Mouse (Mus musculus): Measurements from ENCODE around the gene Gpr156. TPM values are rescaled to one million over a fixed set of nuclear protein-coding genes. Genes with fewer than 3 reads are reported as not detected.
A peak's percentile ranks its signal among the peaks of the same experiment; 100 is the strongest.
"Not testable (repeated sequence)": the region's sequence is repeated elsewhere in the genome, so short reads cannot be mapped to it uniquely, and the experiment has no call there.

Gpr156 gene
- total and polyA plus RNA-seq, 2 experiments from 2014 or later, result 2.3 to 3.3 TPM

GRCm38 (mm10) chr16:37956751-37957150 is 40.5 kb downstream of the Gpr156 start:
- no peaks in the 10 kb centered on the region for H3K36me3 ChIP-seq (ENCODE audit: insufficient read depth)
- TF ChIP-seq CTCF (IDR thresholded peaks at IDR 0.05; ENCODE audit: low read depth), result no peak
- no peaks in the 10 kb centered on the region for H3K9me3 ChIP-seq (ENCODE audit: low read length)
- 75% methylated on average over 4 of the region's 4 CpGs for WGBS
- H3K9ac ChIP-seq, result no peak overlapping the region
- no peaks in the 10 kb centered on the region for H3K4me1 ChIP-seq (ENCODE audit: insufficient read depth)
- ATAC-seq, result 0 out of 2 replicates have a peak, but pooled peaks have one; percentile 11
- no peak overlapping the region for H3K4me3 ChIP-seq (ENCODE audit: low read depth, low read length)
- H3K27ac ChIP-seq (ENCODE audit: low read depth, low read length), result no peak overlapping the region
- H3K27me3 ChIP-seq (ENCODE audit: insufficient read depth, low read length), result no peaks in the 10 kb centered on the region
- H3K4me2 ChIP-seq (ENCODE audit: low read depth), result no peak overlapping the region
- DNase-seq, result no peak

GRCm38 (mm10) chr16:37962696-37963095 is 46.4 kb downstream of the Gpr156 start:
- H3K4me3 ChIP-seq (ENCODE audit: low read depth, low read length); H3K27me3 ChIP-seq (ENCODE audit: insufficient read depth, low read length); H3K4me2 ChIP-seq (ENCODE audit: low read depth); H3K36me3 ChIP-seq (ENCODE audit: insufficient read depth); ATAC-seq; H3K9me3 ChIP-seq (ENCODE audit: low read length); H3K9ac ChIP-seq; DNase-seq; H3K27ac ChIP-seq (ENCODE audit: low read depth, low read length): not testable (repeated sequence)
- WGBS, result 82% methylated on average over 4 of the region's 4 CpGs
- peaks cover 11% of the 10 kb centered on the region; the same call in 1 of the 2 replicates for H3K4me1 ChIP-seq (ENCODE audit: insufficient read depth)

GRCm38 (mm10) chr16:37963331-37964281 is 47.3 kb downstream of the Gpr156 start:
- WGBS, result 26% methylated on average over 15 of the region's 15 CpGs
- Histone ChIP-seq H3K4me1 (ENCODE audit: insufficient read depth) (peaks cover 11% of the 10 kb centered on the region; the same call in 1 of the 2 replicates), H3K36me3 (ENCODE audit: insufficient read depth) (no peaks in the 10 kb centered on the region), H3K9ac (no peak overlapping the region; the same call in 1 of the 2 replicates), H3K27ac (ENCODE audit: low read depth, low read length) (no peak overlapping the region), H3K4me3 (ENCODE audit: low read depth, low read length) (no peak overlapping the region), H3K27me3 (ENCODE audit: insufficient read depth, low read length) (no peaks in the 10 kb centered on the region), H3K4me2 (ENCODE audit: low read depth) (no peak overlapping the region), H3K9me3 (ENCODE audit: low read length) (no peaks in the 10 kb centered on the region)
- ATAC-seq, result peak; percentile 59; the same call in 1 of the 2 replicates
- DNase-seq, result no peak
- TF ChIP-seq CTCF (IDR thresholded peaks at IDR 0.05; ENCODE audit: low read depth), result no peak

GRCm38 (mm10) chr16:37964380-37965070 is 48.2 kb downstream of the Gpr156 start:
- H3K4me3 ChIP-seq (ENCODE audit: low read depth, low read length), result no peak overlapping the region
- no peak for TF ChIP-seq CTCF (IDR thresholded peaks at IDR 0.05; ENCODE audit: low read depth)
- ATAC-seq, result no peak

GRCm38 (mm10) chr16:37966871-37967270 is 50.6 kb downstream of the Gpr156 start:
- WGBS, result 94% methylated on average over 7 of the region's 7 CpGs
- H3K36me3 ChIP-seq (ENCODE audit: insufficient read depth), result no peaks in the 10 kb centered on the region
- no peak overlapping the region for H3K9ac ChIP-seq
- no peak for ATAC-seq
- peaks cover 11% of the 10 kb centered on the region; the same call in 1 of the 2 replicates for H3K4me1 ChIP-seq (ENCODE audit: insufficient read depth)
- H3K4me3 ChIP-seq (ENCODE audit: low read depth, low read length), result no peak overlapping the region
- no peak for DNase-seq
- no peak overlapping the region for H3K4me2 ChIP-seq (ENCODE audit: low read depth)
- no peaks in the 10 kb centered on the region for H3K9me3 ChIP-seq (ENCODE audit: low read length)
- no peak overlapping the region for H3K27ac ChIP-seq (ENCODE audit: low read depth, low read length)
- no peak for TF ChIP-seq CTCF (IDR thresholded peaks at IDR 0.05; ENCODE audit: low read depth)
- no peaks in the 10 kb centered on the region for H3K27me3 ChIP-seq (ENCODE audit: insufficient read depth, low read length)

More at GRCm38 (mm10) chr16:37964380-37965070, 48.2 kb downstream of the Gpr156 start:
- WGBS, result 69% methylated on average over 4 of the region's 4 CpGs
- H3K27ac ChIP-seq (ENCODE audit: low read depth, low read length), result no peak overlapping the region
- no peak for DNase-seq
- peaks cover 11% of the 10 kb centered on the region; the same call in 1 of the 2 replicates for H3K4me1 ChIP-seq (ENCODE audit: insufficient read depth)
- H3K27me3 ChIP-seq (ENCODE audit: insufficient read depth, low read length), result no peaks in the 10 kb centered on the region
- H3K9me3 ChIP-seq (ENCODE audit: low read length), result no peaks in the 10 kb centered on the region
- H3K4me2 ChIP-seq (ENCODE audit: low read depth), result no peak overlapping the region
- H3K9ac ChIP-seq, result no peak overlapping the region
- no peaks in the 10 kb centered on the region for H3K36me3 ChIP-seq (ENCODE audit: insufficient read depth)

- no peak for ATAC-seq
Measured at GRCm38 (mm10) chr16:37967415-37967814, 51.1 kb downstream of the Gpr156 start.

More at GRCm38 (mm10) chr16:37967415-37967814, 51.1 kb downstream of the Gpr156 start:
- no peak for DNase-seq
- Histone ChIP-seq H3K36me3 (ENCODE audit: insufficient read depth) (no peaks in the 10 kb centered on the region), H3K4me1 (ENCODE audit: insufficient read depth) (peaks cover 11% of the 10 kb centered on the region; the same call in 1 of the 2 replicates), H3K4me3 (ENCODE audit: low read depth, low read length) (no peak overlapping the region), H3K4me2 (ENCODE audit: low read depth) (no peak overlapping the region), H3K27ac (ENCODE audit: low read depth, low read length) (no peak overlapping the region), H3K9ac (no peak overlapping the region), H3K9me3 (ENCODE audit: low read length) (no peaks in the 10 kb centered on the region), H3K27me3 (ENCODE audit: insufficient read depth, low read length) (no peaks in the 10 kb centered on the region)
- TF ChIP-seq CTCF (IDR thresholded peaks at IDR 0.05; ENCODE audit: low read depth), result peak; percentile 23
- 73% methylated on average over 2 of the region's 2 CpGs for WGBS
